Mouse (Mus musculus): ENCODE measurements around the gene Bmx. TPM values are rescaled to one million over a fixed set of nuclear protein-coding genes. Genes with fewer than 3 reads are reported as not detected.
A peak's percentile ranks its signal among the peaks of the same experiment; 100 is the strongest.

Bmx gene
- under 1 TPM; 0.56 to 0.67 TPM for total RNA-seq (2021)
- long read RNA-seq, partial matches to known transcripts, result 0 of 1 reads
- long read RNA-seq, other reads (novel, unspliced or antisense), result 0 of 1 reads

DNA sequence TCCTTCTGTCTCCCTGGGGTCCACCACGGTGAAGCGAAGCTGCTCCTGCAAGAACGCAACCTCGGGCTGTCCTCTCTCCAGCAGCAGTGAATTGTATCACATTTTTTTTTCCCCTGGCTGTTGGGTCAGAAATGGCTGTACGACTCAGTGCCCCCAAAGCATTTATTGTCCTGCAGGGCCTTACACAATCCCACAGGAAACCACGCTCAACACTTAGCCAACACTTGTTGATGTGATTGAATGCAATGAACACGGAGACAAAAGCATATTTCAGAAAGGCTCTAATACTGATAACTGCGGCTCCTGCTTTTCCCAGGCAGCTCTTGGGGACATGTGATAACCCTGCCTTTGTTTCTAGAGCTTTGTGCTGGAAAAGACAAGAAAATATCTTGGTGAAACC lies at the start of gene Bmx:
Gene Bmx (minus strand): TSS at position 137 of the 400 bp plus-strand sequence.
- DNase-seq (ENCODE audit: low spot score in 2 of 2), result no peak

DNA sequence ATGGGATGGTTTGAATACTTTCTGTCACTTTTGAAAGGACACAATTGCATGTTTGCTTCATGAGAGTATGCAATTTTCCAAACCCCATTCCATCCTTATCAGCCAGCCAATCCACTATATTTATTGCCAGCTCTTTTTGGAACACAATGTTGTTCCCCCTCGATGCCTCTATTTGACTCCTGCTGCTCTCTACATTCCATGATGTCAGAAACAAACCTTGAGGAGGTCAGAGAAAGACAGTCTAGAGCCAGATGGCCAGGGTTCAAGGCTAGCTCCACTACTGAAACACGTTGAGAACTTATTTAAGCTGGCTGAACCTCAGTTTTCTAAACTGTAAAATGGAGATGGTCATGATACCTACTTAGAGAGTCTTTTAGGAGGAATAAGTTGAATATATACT lies 48.3 kb upstream of the Bmx start:
- DNase-seq (ENCODE audit: low spot score in 2 of 2), result no peak

DNA sequence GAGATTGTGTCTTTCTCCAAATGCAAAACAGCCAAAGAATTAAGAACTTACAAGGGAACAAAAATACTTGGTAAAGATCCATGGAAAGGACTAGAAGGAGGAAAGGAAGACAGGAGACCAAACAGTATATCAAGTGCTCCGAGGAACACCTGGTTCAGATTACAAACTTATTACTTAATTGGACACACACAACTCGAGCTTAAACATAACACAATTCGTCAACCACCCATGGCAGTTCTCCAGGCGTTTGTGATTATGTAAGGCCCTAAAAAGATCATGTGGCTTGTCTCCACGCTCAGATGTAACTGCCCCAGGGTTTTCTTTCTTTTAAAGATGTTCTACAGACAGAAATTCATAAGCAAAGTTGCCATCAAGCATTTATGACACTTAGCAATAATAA lies 33.2 kb upstream of the Bmx start:
- no peak for DNase-seq (ENCODE audit: low spot score in 2 of 2)

DNA sequence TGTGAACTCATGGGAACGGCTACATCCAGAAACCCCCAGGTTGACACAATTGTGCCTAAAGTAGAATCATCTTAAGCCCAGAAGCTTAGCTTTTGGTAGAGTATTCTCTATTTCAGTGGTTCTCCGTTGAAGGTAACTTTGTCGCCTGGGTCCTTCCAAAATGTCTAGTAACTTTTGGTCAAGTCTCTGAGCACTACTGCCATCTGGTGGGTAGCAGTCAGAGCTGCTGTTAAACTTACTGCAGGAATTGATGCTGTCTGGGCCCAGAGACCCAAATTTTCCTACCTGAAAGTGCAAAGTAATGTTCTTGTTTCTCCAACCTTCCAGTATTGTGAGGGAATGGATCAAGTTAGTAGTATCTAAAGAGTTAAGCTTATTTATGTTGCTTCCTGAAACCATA lies 29.1 kb upstream of the Bmx start:
- peak in 1 of 2 experiments; percentile 5 for DNase-seq (ENCODE audit: low spot score in 2 of 2)

DNA sequence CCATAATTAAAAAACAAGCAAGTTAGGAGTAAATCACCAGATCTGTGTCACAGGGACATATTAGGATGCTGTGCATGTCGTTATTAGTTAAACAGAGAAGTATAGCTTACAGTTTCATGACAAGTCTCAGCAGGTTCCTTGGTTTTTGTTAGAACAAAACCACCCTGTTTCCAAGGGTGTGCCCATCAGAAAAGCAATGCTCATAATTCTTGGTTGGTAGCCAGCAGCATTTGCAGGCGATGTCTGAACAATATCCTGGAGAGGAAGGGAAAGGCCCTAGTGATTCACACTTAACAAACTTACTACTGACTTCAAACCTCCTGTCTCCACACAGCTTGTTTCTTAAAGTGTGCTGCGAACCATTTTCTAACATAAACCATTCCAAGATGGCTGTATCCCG lies 25.8 kb upstream of the Bmx start:
- no peak for DNase-seq (ENCODE audit: low spot score in 2 of 2)

GRCm38 (mm10) chrX:164280918-164281647 lies 23.1 kb upstream of the Bmx start:
- no peak for DNase-seq (ENCODE audit: low spot score in 2 of 2)

DNA sequence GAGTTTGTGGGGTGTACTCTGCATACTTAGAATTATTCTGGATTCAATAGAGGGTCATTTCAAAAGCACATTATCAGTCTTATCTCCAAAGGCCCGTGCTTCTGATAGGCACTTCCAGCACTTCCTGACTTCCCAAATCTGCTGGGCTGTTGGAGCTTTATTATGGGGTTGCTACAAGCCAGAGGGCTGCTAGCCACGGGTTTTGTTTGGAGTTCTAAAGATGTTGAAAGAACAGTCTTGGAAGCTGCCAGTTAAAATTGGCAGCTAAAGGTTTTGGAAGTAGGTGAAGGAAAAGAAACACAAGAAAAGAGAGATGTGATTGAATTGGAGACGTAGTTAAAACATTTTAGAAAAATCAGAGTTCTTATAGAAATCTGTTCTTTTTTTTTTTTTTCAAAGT lies 17.5 kb upstream of the Bmx start:
- DNase-seq (ENCODE audit: low spot score in 2 of 2), result no peak

GRCm38 (mm10) chrX:164270603-164271002 lies 12.6 kb upstream of the Bmx start:
- DNase-seq (ENCODE audit: low spot score in 2 of 2), result no peak

GRCm38 (mm10) chrX:164269285-164269761 lies 11.3 kb upstream of the Bmx start, which contains the start of gene Pir:
Gene Pir (plus strand): TSS chrX:164269371.
- peak; percentile 8 to 50 for DNase-seq (ENCODE audit: low spot score in 2 of 2)

GRCm38 (mm10) chrX:164264861-164265260 lies 6.9 kb upstream of the Bmx start:
- no peak for DNase-seq (ENCODE audit: low spot score in 2 of 2)

DNA sequence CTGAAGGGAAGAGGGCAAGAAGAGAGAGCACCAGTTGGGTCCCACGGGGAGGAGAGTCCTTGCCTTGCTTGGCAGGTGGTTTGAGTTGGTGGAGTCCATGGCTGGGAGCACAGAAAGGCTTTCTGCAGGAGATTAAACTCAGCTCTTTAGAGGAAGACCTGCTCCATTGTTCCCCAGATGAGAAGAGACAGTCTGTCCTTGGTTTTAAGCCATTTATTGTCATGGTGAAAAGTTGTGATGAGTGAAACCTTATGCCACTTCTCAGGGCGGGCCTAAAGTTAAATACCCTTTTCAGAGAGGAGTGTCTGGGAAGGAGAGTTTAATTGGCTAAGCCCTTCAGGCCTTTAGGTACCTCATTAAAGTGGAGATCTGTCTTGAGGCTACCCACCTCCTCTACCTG lies 4.3 kb upstream of the Bmx start:
- no peak for DNase-seq (ENCODE audit: low spot score in 2 of 2)

- no peak for DNase-seq (ENCODE audit: low spot score in 2 of 2)
Measured at GRCm38 (mm10) chrX:164258662-164259061, 669 bp upstream of the Bmx start.

DNA sequence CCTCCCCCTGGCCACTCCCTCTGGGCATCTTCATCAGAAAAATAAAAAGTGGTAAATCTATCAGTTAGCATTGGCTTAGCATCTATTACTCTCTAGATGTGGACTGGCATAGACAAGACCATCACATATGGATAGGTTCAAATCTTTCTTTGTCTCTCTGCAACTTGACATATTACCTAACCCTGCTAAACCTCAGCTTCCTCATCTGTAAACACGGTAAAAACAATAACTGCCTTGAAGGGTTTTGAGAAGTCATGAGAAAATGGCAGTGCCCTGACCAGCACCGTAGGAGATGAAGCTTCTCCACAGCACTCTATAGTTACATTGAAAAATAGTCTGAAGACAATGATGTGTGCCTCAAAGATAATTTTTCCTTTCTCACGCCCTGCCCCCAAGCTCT lies 1.5 kb downstream of the Bmx start:
- no peak for DNase-seq (ENCODE audit: low spot score in 2 of 2)

GRCm38 (mm10) chrX:164246722-164247121 lies 11.3 kb downstream of the Bmx start:
- DNase-seq (ENCODE audit: low spot score in 2 of 2), result no peak

DNA sequence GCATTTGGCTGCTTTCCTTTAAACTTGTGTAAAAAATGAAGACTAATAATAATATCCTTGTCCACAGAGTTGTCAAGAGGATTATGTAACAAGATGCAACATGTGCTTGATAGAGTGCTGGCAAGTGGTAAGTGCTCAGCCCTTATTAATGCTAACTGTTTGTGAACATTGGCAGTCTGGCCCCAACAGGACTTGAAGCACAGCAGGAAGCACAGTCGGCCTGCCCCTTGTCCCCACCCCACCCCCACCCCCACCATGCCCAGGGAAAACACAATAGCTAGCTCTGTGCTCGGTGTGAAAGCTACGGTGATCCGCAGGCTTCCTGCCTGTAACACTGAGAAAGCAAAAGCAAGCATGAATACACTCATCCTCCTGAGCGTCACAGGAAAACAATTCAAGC lies 12.3 kb downstream of the Bmx start:
- peak in 1 of 2 experiments; percentile 6 for DNase-seq (ENCODE audit: low spot score in 2 of 2)

DNA sequence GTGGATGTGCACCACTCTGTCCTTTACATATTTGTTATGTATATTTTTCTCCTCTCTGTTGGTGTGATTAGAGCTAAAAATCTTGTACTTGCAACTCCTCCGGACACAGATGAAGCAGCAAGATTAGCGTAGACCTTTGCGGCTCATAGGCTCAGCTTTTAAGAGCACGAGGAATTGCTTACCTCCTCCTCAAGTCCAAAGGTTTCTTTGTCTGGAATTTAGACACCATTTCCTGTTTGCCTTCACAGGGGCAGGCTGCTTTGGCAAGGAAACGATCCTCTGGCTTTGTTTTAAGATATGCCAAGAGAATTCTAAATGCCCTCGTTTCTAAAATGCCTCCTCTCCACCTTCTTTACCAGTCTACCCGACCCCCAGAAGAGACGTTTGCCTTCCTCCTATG lies 24.6 kb downstream of the Bmx start:
- DNase-seq (ENCODE audit: low spot score in 2 of 2), result no peak

DNA sequence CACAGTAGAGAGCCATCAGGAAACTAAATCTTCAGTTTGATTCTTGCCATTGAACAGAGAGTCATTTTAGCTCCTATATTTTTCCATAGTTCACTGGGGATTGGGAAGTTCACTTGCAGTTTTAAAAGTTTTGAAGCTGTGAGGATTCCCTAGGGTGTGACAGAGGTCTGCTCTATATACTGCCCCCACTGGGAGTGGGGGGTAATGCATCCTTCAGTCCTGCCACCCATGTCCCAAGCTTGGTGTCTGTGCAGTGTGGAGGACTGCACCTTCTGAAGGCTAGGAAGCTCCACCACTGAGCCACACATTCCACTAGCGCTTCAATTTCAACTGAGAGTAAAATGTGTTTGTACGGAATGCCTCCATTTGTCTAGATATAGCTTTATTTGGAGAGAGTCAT lies 36.0 kb downstream of the Bmx start:
- DNase-seq (ENCODE audit: low spot score in 2 of 2), result no peak

GRCm38 (mm10) chrX:164200547-164200946 lies 57.4 kb downstream of the Bmx start:
- no peak for DNase-seq (ENCODE audit: low spot score in 2 of 2)

GRCm38 (mm10) chrX:164197679-164198078 lies 60.3 kb downstream of the Bmx start:
- no peak for DNase-seq (ENCODE audit: low spot score in 2 of 2)

DNA sequence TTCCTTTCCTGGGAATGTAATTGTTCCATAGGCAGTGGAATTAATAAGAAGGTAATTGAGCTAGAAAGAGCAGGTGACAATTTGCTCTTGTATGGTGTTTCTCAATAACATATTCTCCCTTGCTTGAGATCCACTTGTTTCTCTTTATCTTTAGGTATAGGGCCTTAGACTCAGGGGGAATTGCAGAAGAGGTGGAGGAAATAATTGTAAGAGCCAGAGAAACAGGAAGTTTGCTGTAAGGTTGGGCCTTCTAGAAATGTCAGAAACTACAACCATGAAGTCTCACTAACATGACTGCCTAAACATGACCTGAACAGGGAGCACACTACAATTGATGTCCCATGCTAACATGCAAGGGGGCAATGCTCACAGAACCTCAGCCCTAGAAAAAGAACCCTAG lies 68.1 kb downstream of the Bmx start:
- no peak for DNase-seq (ENCODE audit: low spot score in 2 of 2)

DNA sequence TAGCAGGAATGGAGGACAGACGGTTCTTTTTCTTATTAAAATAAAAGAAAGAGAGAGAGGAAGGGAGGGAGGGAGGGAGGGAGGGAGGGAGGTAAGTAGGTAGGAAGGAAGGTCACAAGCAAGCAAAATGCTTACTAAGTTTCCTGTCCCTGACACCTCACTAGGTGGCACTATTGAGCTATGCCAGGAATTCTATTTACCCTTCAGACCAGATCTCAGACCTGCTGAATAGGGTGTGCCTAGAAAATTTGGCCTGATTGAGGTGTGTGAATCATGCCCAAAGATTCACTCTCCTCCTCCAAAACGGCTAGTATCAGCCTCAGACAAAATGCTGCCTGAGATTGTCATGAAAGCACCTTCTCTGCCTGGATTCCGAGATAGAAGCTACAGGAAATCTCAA lies 74.1 kb downstream of the Bmx start:
- peak; percentile 3 to 69 for DNase-seq (ENCODE audit: low spot score in 2 of 2)

DNA sequence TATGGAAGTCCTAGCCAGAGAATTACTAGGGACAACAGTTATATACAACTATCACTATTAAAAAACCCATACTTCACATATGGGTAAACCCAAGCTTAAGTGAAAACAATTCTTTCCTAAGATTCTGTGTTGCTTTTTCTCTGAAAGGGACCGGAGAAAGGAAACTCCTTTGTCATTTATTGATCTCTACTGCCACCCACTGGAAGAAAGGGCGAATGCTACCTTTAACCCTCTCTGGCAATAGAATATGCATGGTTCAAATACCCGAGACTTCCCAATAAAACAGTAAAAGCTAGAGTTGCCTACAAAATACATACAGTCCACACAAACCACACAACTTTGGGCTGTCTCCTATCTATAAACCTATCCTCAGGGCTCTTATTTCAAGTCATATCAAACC lies 78.2 kb downstream of the Bmx start:
- peak; percentile 40 to 70 for DNase-seq (ENCODE audit: low spot score in 2 of 2)

- DNase-seq (ENCODE audit: low spot score in 2 of 2), result no peak
Measured at GRCm38 (mm10) chrX:164178856-164179255, 79.1 kb downstream of the Bmx start.

Data from layer of hippocampus, adult 18-20 months (tissue).